Mouse (Mus musculus) olfactory bulb, adult 2 months (tissue): ENCODE measurements at regions not wholly inside any gene's neighbourhood (a gene's known extent, or its start where the extent isn't known, plus 50 kb on each side); places are given as distances from the start of the nearest gene placed in this dataset.

ENCODE experiments used
- H3K27ac ChIP-seq: fragments of 200-500 bp; 2 replicates; pipeline ENCODE4 v1.5.1; 2012; ENCODE audit warnings: low read depth, low read length; ENCODE audit not compliant: insufficient read depth
- H3K4me1 ChIP-seq: fragments of 200-500 bp; 2 replicates; pipeline ENCODE4 v1.6.1; 2012; ENCODE audit warnings: low read length; ENCODE audit not compliant: control insufficient read depth, insufficient read depth
- H3K4me3 ChIP-seq: fragments of 200-500 bp; 2 replicates; pipeline ENCODE4 v1.5.1; 2012; ENCODE audit warnings: mild to moderate bottlenecking, low read depth, low read length, moderate library complexity; ENCODE audit not compliant: insufficient read depth
- CTCF ChIP-seq: fragments of 200-500 bp; IDR thresholded peaks from 2 replicates; pipeline ENCODE4 v1.5.1; 2012; ENCODE audit warnings: low read depth, mild to moderate bottlenecking, low read length, moderate library complexity; ENCODE audit not compliant: insufficient read depth
- POLR2A ChIP-seq: fragments of 200-500 bp; IDR thresholded peaks from 2 replicates; pipeline ENCODE4 v1.6.1; 2012; ENCODE audit warnings: mild to moderate bottlenecking, low read depth, low read length, moderate library complexity; ENCODE audit not compliant: insufficient read depth
- WGBS: fragments of 180-500 bp; shearing (Covaris S2); methylation state at CpG from one replicate; pipeline ENCODE4 v1.1.7; 2018; 5-methylcytosine and 5-hydroxymethylcytosine counted together

DNA sequence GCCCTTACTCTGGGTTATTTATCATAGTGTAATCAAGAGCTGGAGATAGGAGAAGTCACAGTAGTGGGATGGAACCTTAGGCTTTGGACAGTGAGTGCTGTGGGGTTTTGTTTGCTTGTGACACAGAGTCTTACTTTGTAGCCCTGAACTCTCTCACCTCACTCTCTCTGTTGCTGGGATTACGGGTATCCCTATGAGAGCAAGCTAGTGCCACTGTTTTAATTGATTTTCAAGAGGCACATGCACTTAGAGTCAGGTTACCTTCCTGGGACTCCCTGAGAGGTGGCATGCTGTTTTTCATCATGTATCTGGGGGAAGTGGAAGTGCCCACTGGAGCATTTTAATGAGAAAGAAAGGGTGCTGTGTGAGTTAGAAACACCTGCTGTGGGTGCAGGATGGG is 306.0 kb upstream of the Kazn start:
- Histone ChIP-seq H3K4me1 (peaks cover 4% of the 10 kb centered on the region; the same call in 1 of the 2 replicates), H3K4me3 (no peak overlapping the region), H3K27ac (no peak overlapping the region)
- 84% methylated on average over 1 of the region's 1 CpGs for WGBS
- TF ChIP-seq POLR2A (no peak), CTCF (no peak)

DNA sequence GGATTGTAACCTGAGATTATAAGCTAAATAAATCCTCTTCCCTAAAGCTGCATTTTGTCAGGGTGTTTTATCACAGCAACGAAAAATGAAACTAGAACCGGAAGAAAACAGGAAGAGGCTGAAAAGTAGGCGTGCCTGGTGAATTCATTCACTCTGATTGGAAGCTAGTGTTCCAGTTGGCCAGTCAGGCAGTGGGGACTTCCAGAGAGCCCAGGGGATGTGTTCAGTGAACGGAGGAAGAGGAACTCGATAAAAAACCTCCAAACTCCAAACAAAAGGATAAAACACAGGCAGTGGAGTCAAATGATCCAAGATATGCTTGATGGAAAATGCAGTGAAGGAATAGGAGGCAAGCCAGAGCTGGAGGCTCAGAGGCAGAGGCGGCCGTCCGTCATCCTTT is 305.5 kb upstream of the Kazn start:
- Histone ChIP-seq H3K4me1 (peaks cover 4% of the 10 kb centered on the region; the same call in 1 of the 2 replicates), H3K27ac (no peak overlapping the region), H3K4me3 (no peak overlapping the region)
- TF ChIP-seq CTCF (no peak), POLR2A (no peak)
- WGBS: 85% methylated on average over 8 of the region's 8 CpGs

DNA sequence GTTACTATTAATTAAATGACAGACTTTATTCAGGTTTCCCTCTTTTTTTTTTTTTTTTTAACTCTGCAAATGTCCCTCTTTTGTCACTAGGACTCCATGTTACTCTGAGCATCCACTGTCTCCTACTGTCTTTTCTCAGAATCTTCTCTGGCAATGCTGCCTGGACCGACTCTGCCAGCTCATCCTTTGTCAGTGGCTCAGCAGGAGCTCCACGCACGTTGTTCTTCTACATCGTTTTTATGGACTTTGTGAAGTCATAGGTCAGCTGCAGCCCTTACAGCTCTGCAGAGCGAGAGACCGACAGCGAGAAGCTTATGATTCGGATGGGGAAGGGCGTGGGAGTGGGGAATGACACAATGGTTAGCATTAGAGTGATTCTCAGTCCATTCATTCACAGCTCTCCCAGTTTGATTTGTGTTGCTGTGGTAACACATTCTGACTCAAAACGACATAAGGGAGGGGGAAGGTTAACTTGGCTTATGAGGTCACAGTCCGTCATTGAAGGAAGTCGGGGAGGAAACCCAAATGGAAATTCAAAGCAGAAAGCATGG is 300.1 kb upstream of the Kazn start:
- TF ChIP-seq POLR2A (no peak), CTCF (no peak)
- Histone ChIP-seq H3K4me3 (no peak overlapping the region), H3K27ac (no peak overlapping the region), H3K4me1 (no peaks in the 10 kb centered on the region)
- 56% methylated on average over 12 of the region's 12 CpGs for WGBS

- no peak overlapping the region for H3K27ac ChIP-seq
- TF ChIP-seq POLR2A (no peak), CTCF (no peak)
- H3K4me1 ChIP-seq: no peaks in the 10 kb centered on the region
- 86% methylated on average over 6 of the region's 6 CpGs for WGBS
- no peak overlapping the region for H3K4me3 ChIP-seq
These were observed 287.9 kb upstream of the Kazn start for GRCm38 (mm10) chr4:142527080-142527479.

GRCm38 (mm10) chr4:142517478-142518455 is 278.6 kb upstream of the Kazn start:
- H3K27ac ChIP-seq: no peak overlapping the region
- peaks cover 4% of the 10 kb centered on the region; the same call in 1 of the 2 replicates for H3K4me1 ChIP-seq
- H3K4me3 ChIP-seq: no peak overlapping the region
- 67% methylated on average over 21 of the region's 21 CpGs for WGBS
- TF ChIP-seq POLR2A: no peak
- no peak for TF ChIP-seq CTCF

DNA sequence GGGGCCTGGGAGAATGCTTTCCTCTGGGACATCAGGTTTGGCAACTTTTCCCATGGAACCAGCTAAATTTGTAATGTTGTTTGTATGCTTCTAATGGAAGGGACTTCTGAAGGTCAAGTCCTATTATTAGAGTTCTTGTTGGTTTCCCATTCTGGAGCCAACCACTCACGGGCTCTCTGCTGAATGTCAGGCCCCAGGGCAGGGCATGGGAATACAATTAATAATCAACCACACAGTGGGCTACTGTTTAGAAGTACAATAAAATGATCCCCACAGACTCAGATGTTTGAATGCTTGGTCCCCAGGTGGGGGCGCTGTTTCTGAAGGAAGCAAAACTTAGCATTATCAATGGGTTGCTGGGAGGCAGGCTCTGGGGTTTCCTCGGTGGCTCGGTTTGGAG is 275.6 kb upstream of the Kazn start:
- 80% methylated on average over 4 of the region's 4 CpGs for WGBS

DNA sequence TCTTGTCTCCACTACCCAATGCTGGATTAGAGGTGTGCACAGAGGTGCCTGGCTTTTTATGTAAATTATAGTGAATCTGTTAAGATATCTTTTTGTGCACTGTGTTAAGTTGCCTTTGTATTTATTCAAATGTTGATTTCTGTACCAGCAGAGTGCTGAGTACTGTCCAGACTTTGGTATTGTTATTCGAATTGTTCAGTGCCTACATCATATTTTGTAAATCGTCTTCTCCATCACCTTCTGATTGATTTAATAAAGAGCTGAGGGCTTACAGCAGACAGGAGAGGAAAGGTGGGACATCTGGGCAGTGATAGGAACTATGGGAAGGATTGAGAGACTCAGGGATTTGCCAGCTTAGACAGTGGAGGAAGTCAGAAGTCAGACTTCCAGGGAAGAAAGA is 270.2 kb upstream of the Kazn start:
- WGBS: 86% methylated on average over 2 of the region's 2 CpGs
- Histone ChIP-seq H3K4me3 (no peak overlapping the region), H3K27ac (no peak overlapping the region), H3K4me1 (no peaks in the 10 kb centered on the region)
- no peak for TF ChIP-seq POLR2A
- TF ChIP-seq CTCF: no peak

More for the DNA sequence above, 275.6 kb upstream of the Kazn start:
- Histone ChIP-seq H3K4me3 (no peak overlapping the region), H3K4me1 (peaks cover 4% of the 10 kb centered on the region; the same call in 1 of the 2 replicates), H3K27ac (no peak overlapping the region)
- no peak for TF ChIP-seq POLR2A
- no peak for TF ChIP-seq CTCF

GRCm38 (mm10) chr4:142506383-142507211 is 267.4 kb upstream of the Kazn start:
- 29% methylated on average over 13 of the region's 13 CpGs for WGBS
- no peaks in the 10 kb centered on the region for H3K4me1 ChIP-seq
- H3K4me3 ChIP-seq: no peak overlapping the region
- H3K27ac ChIP-seq: no peak overlapping the region
- TF ChIP-seq POLR2A (no peak), CTCF (no peak)
